Mouse (Mus musculus) liver, embryonic 14.5 days (tissue): ENCODE results near the gene Plxdc2. TPM values are rescaled to one million over a fixed set of nuclear protein-coding genes. Genes with fewer than 3 reads are reported as not detected.

ENCODE experiments used
- ATAC-seq: fragments of 200-750 bp; cut with Nextera tagmentation; 2 replicates; pipeline ENCODE4 v1.8.0; 2017; ENCODE audit warnings: moderate number of reproducible peaks, mild to moderate bottlenecking, moderate library complexity; ENCODE audit not compliant: insufficient read depth
- DNase-seq, 3 experiments: peaks; one replicate each; pipeline ENCODE4 v3.0.0-alpha.2; 2012 to 2013; ENCODE audit warnings: low read depth in 3 of 3, low spot score in 3 of 3
- H3K27ac ChIP-seq: fragments of 300-500 bp; sonication (generic); 2 replicates; pipeline ENCODE4 v1.5.1; 2014; ENCODE audit warnings: moderate library complexity, mild to moderate bottlenecking, control low read depth, inconsistent platforms
- H3K27me3 ChIP-seq: fragments of 300-500 bp; sonication (generic); 2 replicates; pipeline ENCODE4 v1.6.1; 2014; ENCODE audit warnings: mild to moderate bottlenecking, low read length, moderate library complexity; ENCODE audit not compliant: control insufficient read depth, insufficient read depth
- H3K36me3 ChIP-seq: fragments of 300-500 bp; sonication (generic); replicated peaks from 2 replicates; pipeline ENCODE4 v1.6.1; 2014; ENCODE audit warnings: low read depth; ENCODE audit not compliant: control insufficient read depth, insufficient read depth
- H3K4me1 ChIP-seq, 2 experiments: fragments of 200-500 bp in 1 of 2; fragments of 300-500 bp in 1 of 2; sonication (generic) in 1 of 2; replicated peaks; 2 replicates each; pipeline ENCODE4 v1.6.1; 2012 to 2014; ENCODE audit warnings: antibody characterized with exemption in 1 of 2, inconsistent platforms in 1 of 2, low read length in 1 of 2; ENCODE audit not compliant: control insufficient read depth in 2 of 2, insufficient read depth in 2 of 2
- H3K4me2 ChIP-seq: fragments of 300-500 bp; sonication (generic); 2 replicates; pipeline ENCODE4 v1.6.1; 2014; ENCODE audit warnings: low read depth, mild to moderate bottlenecking, control low read depth, moderate library complexity
- H3K4me3 ChIP-seq, 2 experiments: fragments of 200-500 bp in 1 of 2; fragments of 300-500 bp in 1 of 2; sonication (generic) in 1 of 2; 2 replicates each; pipeline ENCODE4 v1.5.1; 2012 to 2014; ENCODE audit warnings: low read depth in 2 of 2, low read length in 2 of 2, mild to moderate bottlenecking in 2 of 2, control low read depth in 1 of 2, inconsistent platforms in 1 of 2, moderate library complexity in 1 of 2; ENCODE audit not compliant: insufficient read depth in 1 of 2
- H3K9ac ChIP-seq: fragments of 300-500 bp; sonication (generic); replicated peaks from 2 replicates; pipeline ENCODE4 v1.6.1; 2014; ENCODE audit warnings: mild to moderate bottlenecking, control low read depth, moderate library complexity
- H3K9me3 ChIP-seq: fragments of 300-500 bp; sonication (generic); 2 replicates; pipeline ENCODE4 v1.6.1; 2016; ENCODE audit warnings: low read length, mixed read lengths; ENCODE audit not compliant: control insufficient read depth
- CTCF ChIP-seq: IDR thresholded peaks from 2 replicates; pipeline ENCODE4 v1.5.1; 2016; ENCODE audit warnings: antibody characterized with exemption, low read depth, control low read depth
- EP300 ChIP-seq: IDR thresholded peaks from 2 replicates; pipeline ENCODE4 v1.6.1; 2016; ENCODE audit warnings: antibody characterized with exemption, low read depth
- WGBS: fragments of 180-500 bp; shearing (Covaris S2); extraction: QIAGEN DNeasy Blood & Tissue Kit; methylation state at CpG from one replicate; pipeline ENCODE4 v1.1.7; 2014; ENCODE audit not compliant: insufficient replicate concordance; 5-methylcytosine and 5-hydroxymethylcytosine counted together
- polyA plus RNA-seq, 2 experiments: library from polyadenylated mRNA; depleted of rRNA in 1 of 2; stranded (reverse) in 1 of 2; unstranded in 1 of 2; fragments of >200 nt; fragmentation: Nextera tagmentation in 1 of 2; extraction: Ambion mirVana in 1 of 2; gene quantifications; 2 replicates each; pipeline versions ENCODE4 v1.2.1 to v1.2.3; 2012 to 2014

The Plxdc2 gene
- polyA plus RNA-seq, 2 experiments = 0.40 to 1.1 TPM

DNA sequence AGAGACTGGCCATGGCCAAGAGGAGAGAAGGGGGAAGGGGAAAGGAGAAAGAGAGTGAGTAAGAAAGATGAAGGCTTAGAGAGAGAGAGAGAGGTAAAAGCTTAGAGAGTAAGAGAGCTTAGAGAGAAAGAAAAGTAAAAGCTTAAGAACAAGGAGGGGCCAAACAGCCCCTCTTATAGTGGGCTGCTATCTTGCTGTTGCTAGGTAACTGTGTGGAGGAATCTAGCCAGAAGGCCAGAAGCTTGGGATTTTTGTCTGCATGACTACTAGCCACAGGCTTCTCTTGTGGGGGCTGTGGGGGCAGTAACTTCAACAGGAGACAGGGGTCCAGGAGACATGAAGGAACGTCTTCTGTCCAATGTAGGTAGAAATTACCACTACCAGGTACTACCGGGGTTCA is 162.0 kb downstream of the Plxdc2 start:
- Histone ChIP-seq H3K9me3 (no peaks in the 10 kb centered on the region), H3K9ac (no peak overlapping the region), H3K36me3 (no peaks in the 10 kb centered on the region), H3K27me3 (no peaks in the 10 kb centered on the region), H3K4me1 (no peaks in the 10 kb centered on the region), H3K4me3 (no peak overlapping the region), H3K4me2 (no peak overlapping the region), H3K27ac (no peak overlapping the region)
- 68% methylated on average over 2 of the region's 2 CpGs for WGBS
- DNase-seq = no peak
- TF ChIP-seq CTCF (no peak), EP300 (no peak)
- ATAC-seq = no peak

DNA sequence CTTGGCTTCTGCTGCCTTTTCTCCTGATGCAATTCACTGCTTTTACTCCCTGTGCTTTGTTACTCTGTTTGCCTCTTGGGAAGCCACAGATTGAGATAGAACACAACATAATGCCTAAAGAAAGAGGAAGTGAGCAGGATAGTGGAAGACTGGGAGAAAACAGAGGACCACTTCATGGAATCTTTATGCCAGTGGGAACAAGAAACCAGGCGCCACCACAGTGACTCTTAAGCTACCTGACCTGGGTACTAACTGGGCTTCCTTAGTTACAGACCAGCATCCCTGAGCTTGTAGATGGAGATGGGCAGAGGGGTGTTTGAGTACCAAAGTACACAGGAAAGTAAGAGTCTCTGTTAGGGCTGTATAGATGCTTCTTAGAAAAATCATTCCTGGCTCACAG is 167.3 kb downstream of the Plxdc2 start:
- ATAC-seq (no peak), DNase-seq (no peak)

DNA sequence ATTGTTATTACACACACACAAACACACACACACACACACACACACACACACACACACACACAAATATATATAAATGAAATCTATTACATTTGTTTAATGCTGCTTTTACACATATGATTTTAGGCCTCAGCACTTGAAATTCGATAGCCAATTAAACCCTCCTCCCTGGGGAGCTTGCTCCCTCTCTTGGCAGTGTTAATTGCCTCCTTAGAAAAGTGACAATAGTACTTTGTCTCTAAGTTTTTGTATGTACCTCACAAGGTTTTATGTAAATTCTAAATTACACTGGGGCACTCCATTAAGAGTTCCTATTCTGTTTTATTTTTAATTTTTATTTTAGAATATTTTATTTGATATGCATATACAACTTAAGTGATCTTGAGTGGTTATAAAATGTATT is 176.1 kb downstream of the Plxdc2 start:
- no peak overlapping the region for H3K4me2 ChIP-seq
- TF ChIP-seq EP300 (no peak), CTCF (no peak)
- H3K27ac ChIP-seq = no peak overlapping the region
- H3K9ac ChIP-seq = no peak overlapping the region
- H3K4me3 ChIP-seq = no peak overlapping the region
- no peaks in the 10 kb centered on the region for H3K9me3 ChIP-seq
- H3K27me3 ChIP-seq = no peaks in the 10 kb centered on the region
- 44% methylated on average over 1 of the region's 1 CpGs for WGBS
- no peaks in the 10 kb centered on the region for H3K4me1 ChIP-seq
- no peak for ATAC-seq
- DNase-seq = no peak
- H3K36me3 ChIP-seq = no peaks in the 10 kb centered on the region

More for the DNA sequence above, 167.3 kb downstream of the Plxdc2 start:
- no peaks in the 10 kb centered on the region for H3K36me3 ChIP-seq
- H3K4me2 ChIP-seq = no peak overlapping the region
- H3K9me3 ChIP-seq = no peaks in the 10 kb centered on the region
- H3K27ac ChIP-seq = no peak overlapping the region
- H3K4me3 ChIP-seq = no peak overlapping the region
- H3K9ac ChIP-seq = no peak overlapping the region
- no peaks in the 10 kb centered on the region for H3K27me3 ChIP-seq
- WGBS = 53% methylated on average over 1 of the region's 1 CpGs
- TF ChIP-seq EP300 (no peak), CTCF (no peak)
- no peaks in the 10 kb centered on the region for H3K4me1 ChIP-seq

DNA sequence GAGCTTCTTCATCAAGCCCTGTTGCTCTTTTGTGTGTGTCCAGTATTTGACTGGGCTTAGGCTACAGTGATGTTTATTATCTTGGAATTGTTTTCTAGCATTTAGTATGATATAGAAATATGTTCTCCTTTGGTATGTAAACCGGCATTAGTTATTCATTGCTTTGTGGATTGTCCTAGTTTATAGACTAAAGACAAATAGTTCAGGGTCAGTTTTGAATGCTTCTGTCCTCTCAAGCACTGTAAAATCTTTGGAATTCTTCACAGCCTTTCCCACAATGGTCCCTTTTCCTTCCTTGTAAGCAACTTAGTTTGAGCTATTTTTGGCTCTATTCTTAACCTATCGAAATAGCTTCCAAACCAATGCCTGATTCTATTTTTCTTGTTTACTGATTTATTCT is 178.5 kb downstream of the Plxdc2 start:
- H3K4me3 ChIP-seq = no peak overlapping the region
- no peak for ATAC-seq
- WGBS = 47% methylated on average over 2 of the region's 2 CpGs
- H3K4me2 ChIP-seq = no peak overlapping the region
- no peak for DNase-seq
- no peaks in the 10 kb centered on the region for H3K36me3 ChIP-seq
- H3K27me3 ChIP-seq = no peaks in the 10 kb centered on the region
- no peak overlapping the region for H3K27ac ChIP-seq
- TF ChIP-seq EP300 (no peak), CTCF (no peak)
- no peaks in the 10 kb centered on the region for H3K4me1 ChIP-seq
- no peaks in the 10 kb centered on the region for H3K9me3 ChIP-seq
- H3K9ac ChIP-seq = no peak overlapping the region

DNA sequence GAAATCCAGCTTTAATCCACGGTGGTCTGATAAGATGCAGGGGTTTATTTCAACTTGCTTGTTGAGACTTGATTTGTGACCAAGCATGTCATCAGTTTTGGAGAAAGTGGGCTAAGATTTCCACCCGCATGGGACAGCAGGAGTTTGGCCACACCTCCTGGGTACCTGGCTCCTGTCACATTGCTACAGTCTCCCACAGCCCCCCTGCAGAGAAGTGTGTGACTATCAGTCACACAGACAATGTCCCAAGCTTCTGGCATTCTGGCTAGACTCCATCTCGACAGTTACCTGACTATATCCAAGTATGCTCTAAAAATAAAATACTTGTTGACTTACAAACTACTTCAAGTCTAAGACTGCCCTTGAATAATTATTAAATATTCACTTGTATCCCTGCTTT is 185.1 kb downstream of the Plxdc2 start:
- Histone ChIP-seq H3K27ac (no peak overlapping the region), H3K36me3 (no peaks in the 10 kb centered on the region), H3K4me2 (no peak overlapping the region), H3K4me3 (no peak overlapping the region), H3K4me1 (no peaks in the 10 kb centered on the region), H3K9ac (no peak overlapping the region), H3K27me3 (no peaks in the 10 kb centered on the region), H3K9me3 (no peaks in the 10 kb centered on the region)
- TF ChIP-seq CTCF (no peak), EP300 (no peak)
- DNase-seq (no peak), ATAC-seq (no peak)
- WGBS = 46% methylated on average over 3 of the region's 3 CpGs
